Mouse (Mus musculus): ENCODE data around the gene Cnnm2. TPM values are rescaled to one million over a fixed set of nuclear protein-coding genes. Genes with fewer than 3 reads are reported as not detected.

Gene Cnnm2
- total and polyA plus RNA-seq, 3 experiments, result 4.0 to 10.7 TPM; not detected in 1

GRCm38 (mm10) chr19:46789782-46790181 is 28.4 kb downstream of the Cnnm2 start:
- Histone ChIP-seq H3K27ac (ENCODE audit: control insufficient read depth, low read depth, low read length) (no peak overlapping the region), H3K9ac (ENCODE audit: control insufficient read depth, low read depth, low read length, poor library complexity, severe bottlenecking) (no peak overlapping the region), H3K4me3 (ENCODE audit: control insufficient read depth in 1 of 2, insufficient read depth in 1 of 2, low read depth in 2 of 2, low read length in 2 of 2) (no peak overlapping the region), H3K79me2 (ENCODE audit: control insufficient read depth, insufficient read depth, low read length, poor library complexity) (no peaks in the 10 kb centered on the region), H3K4me1 (ENCODE audit: control insufficient read depth in 1 of 2, insufficient read depth in 2 of 2, low read length in 2 of 2) (no peaks in the 10 kb centered on the region), H3K27me3 (ENCODE audit: control insufficient read depth in 1 of 2, insufficient read depth in 2 of 2, low read length in 2 of 2) (no peaks in the 10 kb centered on the region), H3K9me3 (replicated peaks; ENCODE audit: insufficient read depth, low read length) (no peaks in the 10 kb centered on the region), H3K36me3 (ENCODE audit: control insufficient read depth in 1 of 2, insufficient read depth in 2 of 2, low read length in 2 of 2) (no peaks in the 10 kb centered on the region)
- no peak for DNase-seq (ENCODE audit: low read depth, low spot score)
- TF ChIP-seq ZKSCAN1 (IDR thresholded peaks at IDR 0.05; ENCODE audit: low read depth, low read length) (no peak), CTCF (IDR thresholded peaks at IDR 0.05 in 2 of 3, conservative IDR thresholded peaks at IDR 0.05 in 1 of 3; ENCODE audit: control insufficient read depth in 1 of 3, insufficient read depth in 1 of 3, low read depth in 2 of 3, low read length in 3 of 3, poor library complexity in 1 of 3, severe bottlenecking in 1 of 3) (no peak), MAFK (IDR thresholded peaks at IDR 0.05; ENCODE audit: borderline replicate concordance, low read depth, low read length) (no peak), UBTF (IDR thresholded peaks at IDR 0.05; ENCODE audit: borderline replicate concordance, insufficient read depth, low read depth, low read length) (no peak), ZMIZ1 (IDR thresholded peaks at IDR 0.05; ENCODE audit: low read depth, low read length) (no peak), CHD2 (IDR thresholded peaks at IDR 0.05; ENCODE audit: low read length) (no peak), POLR2AphosphoS2 (IDR thresholded peaks at IDR 0.05; ENCODE audit: low read length) (no peak), TBP (IDR thresholded peaks at IDR 0.05; ENCODE audit: low read depth, low read length) (no peak), TAL1 (IDR thresholded peaks at IDR 0.05; ENCODE audit: low read length) (no peak), ZNF384 (IDR thresholded peaks at IDR 0.05; ENCODE audit: low read depth, low read length) (no peak), MAX (IDR thresholded peaks at IDR 0.05; ENCODE audit: low read length) (no peak), GABPA (IDR thresholded peaks at IDR 0.05; ENCODE audit: low read depth, low read length) (no peak), POLR2A (IDR thresholded peaks at IDR 0.05; ENCODE audit: control insufficient read depth in 1 of 2, insufficient read depth in 1 of 2, low read depth in 1 of 2, low read length in 2 of 2, poor library complexity in 1 of 2) (no peak), CHD1 (IDR thresholded peaks at IDR 0.05; ENCODE audit: low read depth, low read length) (no peak), USF1 (IDR thresholded peaks at IDR 0.05; ENCODE audit: low read depth, low read length) (no peak), MXI1 (IDR thresholded peaks at IDR 0.05; ENCODE audit: low read depth, low read length) (no peak), ELF1 (IDR thresholded peaks at IDR 0.05; ENCODE audit: low read depth, low read length) (no peak)

GRCm38 (mm10) chr19:46791360-46791759 is 30.0 kb downstream of the Cnnm2 start:
- DNase-seq (ENCODE audit: low read depth, low spot score), result no peak
- H3K9me3 ChIP-seq (replicated peaks; ENCODE audit: insufficient read depth, low read length), result no peaks in the 10 kb centered on the region
- TF ChIP-seq NRF1 (IDR thresholded peaks at IDR 0.05; ENCODE audit: insufficient read depth, low read depth, low read length, poor library complexity, severe bottlenecking) (no peak), TAL1 (IDR thresholded peaks at IDR 0.05; ENCODE audit: low read length) (no peak), TCF12 (IDR thresholded peaks at IDR 0.05; ENCODE audit: low read depth, low read length) (no peak), CTCF (IDR thresholded peaks at IDR 0.05 in 2 of 3, conservative IDR thresholded peaks at IDR 0.05 in 1 of 3; ENCODE audit: control insufficient read depth in 1 of 3, insufficient read depth in 1 of 3, low read depth in 2 of 3, low read length in 3 of 3, poor library complexity in 1 of 3, severe bottlenecking in 1 of 3) (no peak), MYC (IDR thresholded peaks at IDR 0.05; ENCODE audit: low read depth, low read length) (no peak), EP300 (IDR thresholded peaks at IDR 0.05; ENCODE audit: low read depth in 1 of 2, low read length in 2 of 2) (no peak), TBP (IDR thresholded peaks at IDR 0.05; ENCODE audit: low read depth, low read length) (no peak), CHD1 (IDR thresholded peaks at IDR 0.05; ENCODE audit: low read depth, low read length) (no peak)
- no peak overlapping the region for H3K27ac ChIP-seq (ENCODE audit: control insufficient read depth, low read depth, low read length)
- no peak overlapping the region for H3K9ac ChIP-seq (ENCODE audit: control insufficient read depth, low read depth, low read length, poor library complexity, severe bottlenecking)
- H3K27me3 ChIP-seq (ENCODE audit: control insufficient read depth in 1 of 2, insufficient read depth in 2 of 2, low read length in 2 of 2), result no peaks in the 10 kb centered on the region
- H3K79me2 ChIP-seq (ENCODE audit: control insufficient read depth, insufficient read depth, low read length, poor library complexity), result no peaks in the 10 kb centered on the region
- no peak overlapping the region for H3K4me3 ChIP-seq (ENCODE audit: control insufficient read depth in 1 of 2, insufficient read depth in 1 of 2, low read depth in 2 of 2, low read length in 2 of 2)
- H3K4me1 ChIP-seq (ENCODE audit: control insufficient read depth in 1 of 2, insufficient read depth in 2 of 2, low read length in 2 of 2), result no peaks in the 10 kb centered on the region
- no peaks in the 10 kb centered on the region for H3K36me3 ChIP-seq (ENCODE audit: control insufficient read depth in 1 of 2, insufficient read depth in 2 of 2, low read length in 2 of 2)
